Mouse (Mus musculus): ENCODE measurements around the gene Prr12.

DNA sequence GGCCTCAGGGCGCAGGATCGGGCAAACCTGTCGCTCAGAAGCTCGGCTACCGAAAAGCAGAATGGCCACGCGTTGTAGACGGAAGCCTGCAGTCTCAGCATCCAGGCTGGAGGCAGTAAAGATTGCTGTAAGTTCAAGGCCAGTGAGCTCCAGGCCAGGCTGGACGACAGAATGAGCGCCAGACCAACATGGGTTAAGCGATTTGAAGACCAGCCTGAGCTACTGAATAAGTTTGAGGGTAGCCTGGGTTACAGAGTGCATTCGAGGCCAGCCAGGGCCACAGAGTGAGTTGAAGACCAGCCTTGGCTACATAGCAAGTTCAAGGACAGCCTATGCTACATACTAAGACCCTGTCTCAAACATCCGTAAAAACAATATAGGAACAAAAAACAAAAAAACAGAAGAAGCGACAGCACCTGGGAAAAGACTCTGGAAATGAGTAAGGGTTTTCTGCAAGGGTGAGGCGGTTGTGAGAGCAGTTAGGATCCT, 54.7 kb downstream of the Prr12 start:
- no peak for TF ChIP-seq EP300 (optimal IDR thresholded peaks at IDR 0.05)
- no peak for TF ChIP-seq CTCF (IDR thresholded peaks at IDR 0.05; ENCODE audit: low read depth)

Data from stomach, postnatal 0 days (tissue).